Mouse (Mus musculus) intestine, postnatal 0 days (tissue): ENCODE measurements around the gene Nos1. TPM values are rescaled to one million over a fixed set of nuclear protein-coding genes. Genes with fewer than 3 reads are reported as not detected.
A peak's percentile ranks its signal among the peaks of the same experiment; 100 is the strongest.

Experiments used
- ATAC-seq: fragments of 200-750 bp; cut with Nextera tagmentation; 2 replicates; pipeline ENCODE4 v1.8.0; 2017; ENCODE audit warnings: mild to moderate bottlenecking, moderate TSS enrichment, moderate library complexity
- H3K27ac ChIP-seq: fragments of 300-500 bp; sonication (generic); 2 replicates; pipeline ENCODE4 v1.5.1; 2014; ENCODE audit warnings: mild to moderate bottlenecking, low read depth, low read length, moderate library complexity
- H3K27me3 ChIP-seq: fragments of 300-500 bp; sonication (generic); replicated peaks from 2 replicates; pipeline ENCODE4 v1.6.1; 2014; ENCODE audit warnings: low read length, mixed read lengths; ENCODE audit not compliant: control insufficient read depth, insufficient read depth
- H3K36me3 ChIP-seq: fragments of 300-500 bp; sonication (generic); 2 replicates; pipeline ENCODE4 v1.6.1; 2014; ENCODE audit warnings: mild to moderate bottlenecking, moderate library complexity; ENCODE audit not compliant: control insufficient read depth, insufficient read depth
- H3K4me1 ChIP-seq: fragments of 300-500 bp; sonication (generic); replicated peaks from 2 replicates; pipeline ENCODE4 v1.6.1; 2014; ENCODE audit warnings: antibody characterized with exemption, low read length, mixed read lengths; ENCODE audit not compliant: control insufficient read depth, insufficient read depth
- H3K4me2 ChIP-seq: fragments of 300-500 bp; sonication (generic); replicated peaks from 2 replicates; pipeline ENCODE4 v1.6.1; 2014; ENCODE audit warnings: low read depth, mild to moderate bottlenecking, moderate library complexity
- H3K4me3 ChIP-seq: fragments of 300-500 bp; sonication (generic); 2 replicates; pipeline ENCODE4 v1.5.1; 2014; ENCODE audit warnings: low read depth, low read length
- H3K9ac ChIP-seq: fragments of 300-500 bp; sonication (generic); 2 replicates; pipeline ENCODE4 v1.6.1; 2014; ENCODE audit warnings: mild to moderate bottlenecking, low read depth, low read length
- H3K9me3 ChIP-seq: fragments of 300-500 bp; sonication (generic); 2 replicates; pipeline ENCODE4 v1.6.1; 2016; ENCODE audit warnings: mixed run types; ENCODE audit not compliant: control insufficient read depth
- CTCF ChIP-seq: sonication (generic); IDR thresholded peaks from 2 replicates; pipeline ENCODE4 v1.5.1; 2016; ENCODE audit warnings: low read depth, mild to moderate bottlenecking, control low read depth, antibody characterized with exemption, moderate library complexity
- WGBS: fragments of 180-500 bp; shearing (Covaris S2); extraction: QIAGEN DNeasy Blood & Tissue Kit; methylation state at CpG from one replicate; pipeline ENCODE4 v1.1.7; 2014; 5-methylcytosine and 5-hydroxymethylcytosine counted together
- polyA plus RNA-seq: library from polyadenylated mRNA; unstranded; fragments of >200 nt; fragmentation: Nextera tagmentation; extraction: Ambion mirVana; gene quantifications from 2 replicates; pipeline ENCODE4 v1.2.1, GENCODE M21; 2015

The Nos1 gene
- polyA plus RNA-seq, 1 experiment from 2014 or later = 0.86 TPM

DNA sequence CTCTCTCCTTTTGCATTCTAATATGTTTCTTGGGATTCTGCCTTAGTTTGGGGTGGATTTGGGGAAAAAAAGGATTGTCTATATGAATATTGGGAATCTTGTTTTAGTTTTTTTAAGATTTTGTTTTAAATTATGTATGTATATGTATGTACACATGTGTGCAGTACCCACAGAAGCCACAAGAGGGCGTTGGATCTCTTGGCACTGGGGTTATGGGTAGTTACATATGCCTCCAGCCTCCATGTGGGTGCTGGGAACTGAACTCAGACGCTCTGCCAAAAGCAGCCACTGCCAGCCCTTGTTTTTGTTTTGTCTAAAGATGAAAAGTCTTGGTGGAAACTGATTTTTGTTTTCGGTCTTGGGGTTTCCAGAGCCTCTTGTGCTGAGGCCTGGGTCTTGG is 136.1 kb downstream of the Nos1 start:
- Histone ChIP-seq H3K4me3 (no peak overlapping the region), H3K27me3 (no peaks in the 10 kb centered on the region), H3K9ac (no peak overlapping the region), H3K9me3 (no peaks in the 10 kb centered on the region), H3K36me3 (no peaks in the 10 kb centered on the region), H3K4me1 (no peaks in the 10 kb centered on the region), H3K27ac (no peak overlapping the region), H3K4me2 (no peak overlapping the region)
- TF ChIP-seq CTCF = peak; percentile 49
- 59% methylated on average over 3 of the region's 3 CpGs for WGBS
- ATAC-seq = no peak

DNA sequence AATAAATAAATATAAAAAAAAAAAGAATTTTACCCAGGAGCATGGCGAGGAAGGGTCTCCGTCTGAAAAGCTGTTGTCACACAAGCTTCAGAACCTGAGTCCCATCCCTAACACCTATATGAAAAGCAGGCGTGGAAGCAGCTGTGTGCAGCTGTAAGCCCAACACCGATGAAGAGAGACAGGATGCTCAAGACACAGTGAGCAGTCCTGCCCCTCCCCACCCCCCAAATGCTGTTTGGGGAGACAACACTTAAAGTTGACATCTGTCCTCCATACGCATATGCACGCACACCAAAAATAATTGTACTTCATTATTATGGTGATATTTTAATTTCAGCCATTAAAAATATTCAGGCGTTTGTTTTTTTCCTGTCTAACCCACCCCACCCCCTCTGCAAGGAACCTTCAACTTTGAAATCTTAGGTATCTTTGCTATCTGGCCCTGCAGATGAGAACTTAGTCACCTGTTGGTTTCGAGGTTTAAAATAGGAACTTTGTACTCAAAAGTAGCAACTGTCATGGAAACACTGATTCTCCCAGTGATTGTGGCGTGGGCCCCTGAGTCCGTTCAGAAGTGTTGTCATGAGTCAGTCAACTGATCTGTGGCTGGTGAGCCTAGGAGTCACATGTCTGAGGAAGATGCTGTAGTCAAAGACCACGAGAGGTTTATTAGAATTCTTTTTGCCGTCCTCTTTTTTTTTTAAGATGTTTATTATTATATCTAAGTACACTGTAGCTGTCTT is 141.1 kb downstream of the Nos1 start:
- Histone ChIP-seq H3K9me3 (no peaks in the 10 kb centered on the region), H3K4me2 (no peak overlapping the region), H3K4me3 (no peak overlapping the region), H3K36me3 (no peaks in the 10 kb centered on the region), H3K9ac (no peak overlapping the region), H3K4me1 (no peaks in the 10 kb centered on the region), H3K27me3 (no peaks in the 10 kb centered on the region), H3K27ac (no peak overlapping the region)
- no peak for TF ChIP-seq CTCF
- ATAC-seq = peak; percentile 70
- 67% methylated on average over 12 of the region's 12 CpGs for WGBS

DNA sequence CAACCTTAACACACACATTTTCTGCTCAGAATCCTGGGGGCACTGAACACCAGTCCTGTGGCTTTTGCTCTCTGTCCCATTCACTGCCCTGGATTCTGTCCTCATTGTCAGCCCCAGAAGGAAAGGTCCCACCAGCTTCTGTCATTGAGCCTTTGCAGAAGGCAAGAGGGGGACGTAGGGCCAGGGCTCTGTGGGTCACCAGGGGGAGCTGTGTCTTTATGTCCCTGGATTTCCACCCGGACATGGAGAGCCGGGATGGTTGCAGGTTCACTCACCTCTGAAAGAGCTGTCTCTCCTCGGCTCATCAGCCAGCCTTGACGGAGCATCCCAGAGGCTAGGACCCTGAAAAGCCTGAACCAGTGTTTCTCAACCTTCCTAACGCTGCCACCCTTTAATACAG is 142.9 kb downstream of the Nos1 start:
- Histone ChIP-seq H3K9ac (no peak overlapping the region), H3K27ac (no peak overlapping the region), H3K27me3 (no peaks in the 10 kb centered on the region), H3K9me3 (no peaks in the 10 kb centered on the region), H3K4me3 (no peak overlapping the region), H3K4me1 (no peaks in the 10 kb centered on the region), H3K4me2 (no peak overlapping the region), H3K36me3 (no peaks in the 10 kb centered on the region)
- peak; percentile 41 for TF ChIP-seq CTCF
- ATAC-seq = no peak
- 30% methylated on average over 6 of the region's 6 CpGs for WGBS

DNA sequence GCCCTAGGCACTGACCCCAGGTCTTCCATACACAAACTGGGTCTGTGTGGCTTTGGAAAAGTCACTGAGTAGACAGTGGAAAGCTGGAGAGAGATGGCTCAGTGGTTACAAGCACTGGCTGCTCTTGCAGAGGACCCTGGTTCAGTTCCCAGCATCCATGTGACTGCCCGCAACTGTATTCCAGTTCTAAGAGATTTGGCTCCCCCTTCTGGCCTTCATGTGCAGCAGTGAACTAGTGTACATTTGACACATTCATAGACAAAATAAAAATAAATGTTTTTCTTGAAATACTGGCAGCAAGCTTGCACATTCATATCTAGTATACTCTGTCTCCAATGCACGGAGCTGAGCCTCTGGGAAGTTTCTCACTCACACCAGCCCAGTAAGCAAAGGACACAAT is 147.7 kb downstream of the Nos1 start:
- no peak overlapping the region for H3K4me3 ChIP-seq
- no peak overlapping the region for H3K9ac ChIP-seq
- ATAC-seq = no peak
- H3K27ac ChIP-seq = no peak overlapping the region
- H3K27me3 ChIP-seq = no peaks in the 10 kb centered on the region
- peak; percentile 26 for TF ChIP-seq CTCF
- H3K4me2 ChIP-seq = no peak overlapping the region
- H3K9me3 ChIP-seq = no peaks in the 10 kb centered on the region
- no peaks in the 10 kb centered on the region for H3K4me1 ChIP-seq
- no peaks in the 10 kb centered on the region for H3K36me3 ChIP-seq
- 94% methylated on average over 2 of the region's 2 CpGs for WGBS

DNA sequence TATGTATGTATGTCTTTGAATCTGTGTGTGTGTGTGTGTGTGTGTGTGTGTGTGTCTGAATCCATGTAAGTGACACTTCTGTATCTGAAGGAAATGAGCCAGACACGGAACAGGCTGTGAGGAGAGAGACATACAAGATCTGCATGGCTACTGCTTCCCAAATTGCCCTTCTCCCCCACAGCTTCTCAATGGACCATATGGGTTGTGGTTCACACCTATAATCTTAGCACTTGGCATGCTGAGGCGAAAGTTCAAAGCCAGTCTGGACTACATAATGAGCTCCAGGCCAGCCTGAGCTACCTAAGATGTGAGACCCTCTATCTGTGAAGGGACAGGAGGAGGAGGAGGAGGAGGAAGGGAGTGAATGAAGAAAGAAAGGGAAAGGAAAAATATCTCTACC is 151.4 kb downstream of the Nos1 start:
- Histone ChIP-seq H3K27me3 (no peaks in the 10 kb centered on the region), H3K36me3 (no peaks in the 10 kb centered on the region), H3K4me1 (no peaks in the 10 kb centered on the region), H3K4me3 (no peak overlapping the region), H3K9ac (no peak overlapping the region), H3K9me3 (no peaks in the 10 kb centered on the region), H3K27ac (no peak overlapping the region), H3K4me2 (no peak overlapping the region)
- no peak for TF ChIP-seq CTCF
- WGBS = 83% methylated on average over 2 of the region's 2 CpGs
- ATAC-seq = no peak

DNA sequence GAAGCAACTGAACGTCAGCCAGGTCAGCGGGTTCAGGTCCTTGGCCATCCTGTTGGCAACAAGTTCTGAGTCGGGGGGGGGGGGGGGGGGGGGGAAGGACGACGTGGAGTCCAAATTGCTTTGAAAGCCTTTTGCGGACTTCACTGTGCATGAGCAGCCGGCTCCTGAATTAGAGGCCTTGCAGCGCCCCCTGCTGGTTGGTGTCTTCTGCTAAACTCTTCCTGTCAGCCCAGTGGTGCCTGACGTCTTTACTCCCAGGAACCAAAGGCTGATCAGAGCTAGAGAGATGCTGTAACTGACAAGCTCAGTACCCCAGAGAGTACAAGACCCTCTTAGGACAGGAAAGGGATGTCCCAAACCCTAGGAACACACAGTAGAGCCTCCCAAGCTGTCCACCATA is 152.0 kb downstream of the Nos1 start:
- no peak overlapping the region for H3K9ac ChIP-seq
- H3K4me1 ChIP-seq = no peaks in the 10 kb centered on the region
- no peaks in the 10 kb centered on the region for H3K9me3 ChIP-seq
- peak; percentile 83 for TF ChIP-seq CTCF
- no peak for ATAC-seq
- no peak overlapping the region for H3K27ac ChIP-seq
- H3K27me3 ChIP-seq = no peaks in the 10 kb centered on the region
- no peak overlapping the region for H3K4me3 ChIP-seq
- under 1% methylated on average over 8 of the region's 9 CpGs for WGBS
- no peaks in the 10 kb centered on the region for H3K36me3 ChIP-seq
- no peak overlapping the region for H3K4me2 ChIP-seq

DNA sequence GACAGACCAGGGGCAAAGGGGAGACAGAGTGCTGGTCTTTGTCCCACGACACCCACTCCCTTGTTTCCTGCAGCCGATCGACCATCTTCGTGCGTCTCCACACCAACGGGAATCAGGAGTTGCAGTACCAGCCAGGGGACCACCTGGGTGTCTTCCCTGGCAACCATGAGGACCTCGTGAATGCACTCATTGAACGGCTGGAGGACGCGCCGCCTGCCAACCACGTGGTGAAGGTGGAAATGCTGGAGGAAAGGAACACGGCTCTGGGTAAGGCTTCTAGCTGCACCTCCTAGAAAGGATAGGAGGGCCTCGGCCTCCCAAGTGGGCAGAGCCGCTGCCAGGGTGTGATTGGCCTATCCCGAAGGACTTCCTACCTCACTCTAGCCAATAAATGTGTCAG is 155.5 kb downstream of the Nos1 start:
- Histone ChIP-seq H3K9ac (no peak overlapping the region), H3K4me1 (no peaks in the 10 kb centered on the region), H3K9me3 (no peaks in the 10 kb centered on the region), H3K36me3 (no peaks in the 10 kb centered on the region), H3K27me3 (no peaks in the 10 kb centered on the region), H3K4me2 (no peak overlapping the region), H3K27ac (no peak overlapping the region), H3K4me3 (no peak overlapping the region)
- 63% methylated on average over 16 of the region's 16 CpGs for WGBS
- TF ChIP-seq CTCF = no peak
- ATAC-seq = no peak
